Mouse (Mus musculus) olfactory bulb, adult 2 months (tissue): ENCODE measurements around the gene Dtwd1.

Source experiments
- CTCF ChIP-seq: fragments of 200-500 bp; IDR thresholded peaks from 2 replicates; pipeline ENCODE4 v1.5.1; 2012; ENCODE audit warnings: low read depth, mild to moderate bottlenecking, low read length, moderate library complexity; ENCODE audit not compliant: insufficient read depth
- POLR2A ChIP-seq: fragments of 200-500 bp; IDR thresholded peaks from 2 replicates; pipeline ENCODE4 v1.6.1; 2012; ENCODE audit warnings: mild to moderate bottlenecking, low read depth, low read length, moderate library complexity; ENCODE audit not compliant: insufficient read depth

DNA sequence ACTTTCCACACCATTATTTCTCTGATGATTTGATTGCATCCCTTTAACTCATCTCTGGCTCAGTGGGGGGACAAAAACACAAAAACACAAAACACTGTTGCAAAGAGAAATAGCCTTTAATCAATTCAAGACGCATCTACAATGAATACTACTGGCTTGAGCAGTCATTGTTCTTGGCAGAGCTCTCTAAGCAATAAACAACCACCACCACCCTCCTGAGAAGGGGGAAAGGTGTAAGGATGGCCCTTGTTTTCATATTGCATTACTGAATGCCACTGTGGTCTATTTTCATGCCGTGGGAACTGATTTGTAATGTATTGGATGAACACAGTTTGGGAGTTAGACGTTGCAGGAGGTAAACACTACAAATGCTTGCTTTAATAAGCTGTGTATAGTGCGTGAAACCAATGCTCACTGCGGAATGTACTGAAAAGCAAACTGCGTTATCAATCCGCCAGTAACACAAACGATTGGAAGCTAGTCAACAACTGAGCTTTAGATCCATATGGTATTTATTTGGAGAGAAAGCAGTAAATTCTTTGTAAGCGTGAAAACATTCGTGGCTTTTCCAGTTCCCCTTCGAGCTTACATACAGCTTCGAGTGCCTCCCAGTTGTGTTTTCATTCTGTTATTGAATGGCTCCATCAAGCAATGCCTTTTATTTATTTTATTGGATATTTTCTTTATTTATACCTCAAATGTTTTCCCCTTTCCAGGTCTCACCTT, 43.9 kb downstream of the Dtwd1 start:
- TF ChIP-seq CTCF, result no peak
- TF ChIP-seq POLR2A, result no peak
